Mouse (Mus musculus) C2C12 (cell line): ENCODE data around the gene Atxn7l1.

Source experiments
- CEBPB ChIP-seq: IDR thresholded peaks from one replicate; pipeline ENCODE4 v1.6.1; 2011; ENCODE audit warnings: low read depth, mild to moderate bottlenecking, control low read depth, moderate library complexity
- CTCF ChIP-seq: IDR thresholded peaks from one replicate; pipeline ENCODE4 v1.5.1; 2011; ENCODE audit not compliant: control insufficient read depth, insufficient read depth, insufficient read length
- MAX ChIP-seq: IDR thresholded peaks from one replicate; pipeline ENCODE4 v1.6.1; 2011; ENCODE audit warnings: mild to moderate bottlenecking, control low read depth
- MYOD1 ChIP-seq: IDR thresholded peaks from one replicate; pipeline ENCODE4 v1.6.1; 2011; ENCODE audit warnings: low read depth; ENCODE audit not compliant: control insufficient read depth, insufficient read length
- MYOG ChIP-seq: IDR thresholded peaks from one replicate; pipeline ENCODE4 v1.6.1; 2011; ENCODE audit not compliant: control insufficient read depth, insufficient read length; ENCODE audit errors: extremely low read depth
- USF1 ChIP-seq: IDR thresholded peaks from one replicate; pipeline ENCODE4 v1.6.1; 2011; ENCODE audit warnings: low read depth, mild to moderate bottlenecking, control low read depth, moderate library complexity

DNA sequence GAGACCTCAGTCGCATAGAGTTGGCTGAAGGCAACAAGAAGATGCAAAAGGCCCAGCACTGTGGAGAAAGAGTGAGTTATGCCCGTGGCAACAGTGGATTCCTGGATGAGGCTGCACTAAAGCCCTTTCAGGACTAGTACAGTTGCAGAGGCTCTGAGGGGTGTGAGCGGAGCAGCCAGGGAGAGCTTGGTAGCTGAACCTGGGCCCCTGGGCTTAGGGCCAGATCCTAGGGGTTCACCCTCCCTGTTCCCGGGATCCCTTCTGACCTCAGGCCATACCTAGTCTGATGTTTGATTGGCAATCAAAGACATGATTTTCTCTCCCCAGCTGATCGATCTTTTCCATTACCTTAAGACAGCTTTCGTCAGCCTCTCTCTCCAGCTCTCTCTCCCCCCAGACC is 58.8 kb downstream of the Atxn7l1 start:
- TF ChIP-seq CTCF (no peak), MYOG (no peak), MYOD1 (no peak), USF1 (no peak), MAX (no peak), CEBPB (no peak)
